Mouse (Mus musculus) NIH3T3 (cell line): ENCODE data around the gene Rrh.

Experiments used
- DNase-seq: peaks from one replicate; pipeline ENCODE4 v3.0.0-alpha.2; 2012; ENCODE audit warnings: low read depth

Rrh gene

DNA sequence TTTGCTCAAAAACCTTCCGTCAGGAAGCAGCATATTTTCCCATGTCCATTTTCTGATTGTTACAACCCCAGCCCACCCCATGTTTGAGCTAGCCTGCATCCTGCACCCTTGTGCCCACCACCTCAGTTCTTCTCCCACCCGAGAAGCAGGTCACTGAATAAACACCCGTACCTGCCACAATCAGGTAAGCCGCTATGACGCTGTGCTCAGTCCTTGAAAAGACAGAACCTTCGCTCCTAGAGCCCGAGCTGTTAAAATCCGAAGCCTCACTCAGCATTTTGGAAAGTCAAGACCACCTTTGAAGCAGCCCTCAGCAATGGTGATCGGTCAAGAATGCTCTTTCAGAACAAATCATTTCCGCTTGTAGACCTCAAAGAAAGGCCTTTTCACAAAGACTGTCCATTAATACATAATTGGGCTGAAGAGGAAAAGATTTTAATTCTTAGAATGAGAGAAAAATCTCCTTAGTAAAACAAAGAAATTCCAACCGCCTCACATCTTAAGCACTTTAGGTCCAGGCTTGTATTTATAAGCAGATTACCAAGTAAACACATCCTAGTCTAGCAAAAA is at the start of gene Rrh:
Rrh (minus strand) TSS at position 382 of the 570 bp plus-strand sequence.
- no peak for DNase-seq

DNA sequence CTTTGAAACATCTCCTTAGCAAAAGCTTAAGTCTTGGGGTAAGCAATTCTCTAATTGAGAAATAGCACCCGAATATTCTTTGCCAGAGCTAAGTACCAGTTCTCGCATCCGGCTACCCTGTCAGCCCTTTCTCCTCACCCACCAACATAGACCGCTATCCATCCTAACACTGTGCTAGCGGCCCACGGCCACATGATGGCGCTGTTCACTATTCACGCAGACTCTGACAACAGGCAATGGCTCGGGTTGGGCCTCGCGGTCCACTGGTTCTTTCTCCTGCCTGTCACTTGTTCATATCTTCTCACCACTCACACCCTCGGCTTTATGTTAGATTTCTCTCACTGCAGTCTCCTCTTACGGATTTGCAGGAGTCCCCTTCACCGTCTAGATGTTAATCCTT is 41.3 kb upstream of the Rrh start:
- peak; percentile 41 for DNase-seq

DNA sequence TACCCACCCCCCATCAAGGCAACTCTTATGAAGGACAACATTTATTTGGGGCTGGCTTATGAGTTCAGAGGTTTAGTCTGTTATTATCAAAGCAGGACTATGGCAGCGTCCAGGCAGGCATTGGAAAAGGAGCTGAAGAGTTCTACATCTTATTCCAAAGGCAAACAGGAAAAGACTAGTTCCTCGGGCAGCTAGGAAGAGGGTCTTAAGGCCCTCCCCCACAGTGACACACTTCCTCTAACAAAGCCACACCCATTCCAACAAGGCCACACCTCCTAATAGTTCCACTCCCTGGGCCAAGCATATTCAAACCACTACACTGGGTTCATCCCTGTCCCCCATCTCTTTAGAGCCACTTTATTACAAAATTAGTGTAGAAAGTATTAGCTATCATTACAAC is 40.2 kb upstream of the Rrh start:
- no peak for DNase-seq

DNA sequence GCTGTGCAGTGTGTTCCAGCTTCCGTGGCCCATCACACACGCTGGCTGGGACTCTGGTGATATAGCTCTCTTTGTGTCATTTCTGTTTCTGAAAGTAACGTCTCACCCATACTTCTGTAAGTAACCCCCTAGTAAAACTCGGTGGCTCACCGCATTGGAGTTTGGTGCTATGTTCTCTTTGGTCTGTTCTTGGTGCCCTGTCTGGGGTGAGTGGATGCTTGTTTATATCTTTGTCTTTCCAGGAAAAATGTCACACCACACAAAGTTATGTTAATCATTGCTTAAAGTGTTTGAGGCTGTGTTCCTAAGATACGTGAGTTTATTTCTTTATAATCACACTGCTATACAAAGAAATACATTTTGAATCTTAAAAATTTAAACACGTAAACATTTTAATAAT is 24.5 kb upstream of the Rrh start:
- no peak for DNase-seq

DNA sequence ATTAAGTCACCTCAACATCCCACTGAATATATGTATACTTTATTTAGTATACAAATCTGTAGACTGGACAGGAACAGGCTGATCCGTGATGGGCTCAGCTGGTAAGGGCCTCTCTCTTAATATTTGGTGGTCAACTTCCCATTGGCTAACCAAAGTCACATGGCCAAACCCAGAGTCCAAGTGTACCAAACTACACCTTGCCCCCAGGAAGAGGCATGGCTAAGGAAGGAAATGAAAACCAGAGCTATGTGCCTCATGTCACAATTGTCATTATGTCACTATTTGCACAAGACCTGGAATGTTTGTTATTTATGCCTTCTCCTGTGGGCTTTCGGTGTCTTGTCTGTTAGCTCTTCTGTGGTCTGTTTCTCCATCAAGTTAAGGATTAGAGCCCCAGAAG is 23.5 kb upstream of the Rrh start:
- DNase-seq, result no peak

DNA sequence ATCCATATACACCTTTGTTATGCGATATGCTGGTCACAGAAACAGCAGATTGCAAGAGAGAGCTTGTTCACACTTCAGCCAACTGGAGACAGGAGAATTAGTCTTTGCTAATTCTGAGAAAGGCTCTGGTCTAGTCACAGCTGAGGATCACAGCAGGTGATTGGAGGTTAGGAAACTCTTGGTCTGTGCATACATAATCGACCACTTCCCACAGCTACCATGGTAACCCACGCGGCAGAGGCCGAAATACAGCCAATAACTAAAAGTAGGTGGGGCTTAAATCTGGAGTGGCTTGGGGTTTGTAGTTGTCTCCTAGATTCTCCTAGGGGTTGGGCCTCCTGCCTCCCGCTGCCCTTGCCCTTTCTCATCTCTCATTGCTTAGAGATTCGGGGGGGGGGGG is 15.6 kb upstream of the Rrh start:
- no peak for DNase-seq

DNA sequence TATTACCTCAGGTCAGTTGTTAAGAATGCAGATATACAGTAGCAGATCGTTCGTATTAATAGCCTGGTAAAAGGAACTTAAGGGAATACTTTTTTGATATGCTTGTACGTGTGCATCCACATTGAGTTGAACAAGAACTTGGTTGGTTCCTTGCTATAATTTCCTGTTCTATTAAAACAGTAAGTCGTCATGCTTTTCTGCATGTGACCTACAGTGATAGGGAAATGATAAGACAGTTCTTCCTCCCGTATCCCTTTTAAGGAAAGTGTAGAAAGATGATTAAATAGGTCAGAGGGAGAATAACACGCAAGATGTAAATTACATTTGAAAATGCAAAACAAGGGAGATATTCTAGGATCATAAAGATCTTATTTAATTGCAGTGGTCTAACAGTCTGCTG is 14.6 kb upstream of the Rrh start:
- DNase-seq, result no peak

DNA sequence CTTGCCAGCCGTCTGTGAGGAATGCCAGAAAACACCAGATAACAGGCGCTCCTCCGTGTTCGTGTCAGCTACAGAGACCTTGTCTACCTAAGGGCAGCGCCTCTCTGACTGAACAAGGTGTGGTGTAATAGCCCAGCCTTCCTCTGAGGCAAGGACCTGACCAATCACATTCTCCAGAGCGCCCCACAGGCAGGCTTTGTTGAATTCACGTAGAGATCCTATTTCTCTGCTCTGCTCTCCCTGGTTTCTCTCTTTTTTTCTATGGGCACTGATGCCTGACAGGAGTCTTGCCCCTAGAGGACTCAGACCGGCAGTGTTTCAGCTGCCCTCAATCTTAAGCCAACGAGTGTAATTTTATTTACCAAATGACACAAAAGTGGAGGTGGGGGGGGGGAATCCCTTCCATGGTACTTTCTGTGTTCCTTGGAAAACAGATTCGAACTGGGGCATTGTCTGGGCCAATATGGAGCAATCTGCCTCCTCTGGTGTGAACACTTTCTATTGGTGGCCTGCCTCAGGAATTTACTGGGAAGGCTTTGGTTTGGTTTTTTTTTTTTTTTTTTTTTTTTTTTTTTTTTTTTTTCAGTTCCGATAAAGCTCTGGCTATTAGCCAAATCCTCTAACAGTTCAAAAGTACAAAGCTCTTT is 13.8 kb upstream of the Rrh start:
- DNase-seq, result no peak

DNA sequence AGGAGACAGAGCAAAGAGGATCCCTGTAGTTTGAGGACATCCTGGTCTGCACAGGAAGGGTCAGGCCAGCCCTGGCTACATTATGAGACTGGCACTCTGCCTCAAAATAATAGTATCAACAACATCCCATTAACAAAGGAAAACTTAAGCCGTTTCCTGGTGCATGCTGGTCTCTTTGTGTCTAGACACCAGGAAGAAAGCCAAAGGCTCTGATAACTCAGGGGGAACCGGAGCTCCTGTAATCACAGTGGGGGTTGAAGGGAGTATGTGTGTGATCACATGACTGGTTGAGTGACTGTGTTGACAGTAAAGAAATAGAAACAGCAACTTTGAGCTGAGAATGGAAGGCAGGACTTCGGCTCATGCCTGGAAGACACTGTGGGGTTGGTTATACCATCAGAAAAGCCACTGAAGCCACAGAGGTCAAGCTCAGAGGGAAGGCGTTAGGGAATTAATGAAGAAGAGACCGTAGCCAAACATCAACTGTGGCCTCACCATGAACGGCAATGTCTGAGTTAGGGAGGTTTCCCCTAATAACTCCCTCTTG is 13.1 kb upstream of the Rrh start, which contains the start of gene Cfi:
Cfi (plus strand) TSS at position 497 of the 547 bp plus-strand sequence.
- no peak for DNase-seq

DNA sequence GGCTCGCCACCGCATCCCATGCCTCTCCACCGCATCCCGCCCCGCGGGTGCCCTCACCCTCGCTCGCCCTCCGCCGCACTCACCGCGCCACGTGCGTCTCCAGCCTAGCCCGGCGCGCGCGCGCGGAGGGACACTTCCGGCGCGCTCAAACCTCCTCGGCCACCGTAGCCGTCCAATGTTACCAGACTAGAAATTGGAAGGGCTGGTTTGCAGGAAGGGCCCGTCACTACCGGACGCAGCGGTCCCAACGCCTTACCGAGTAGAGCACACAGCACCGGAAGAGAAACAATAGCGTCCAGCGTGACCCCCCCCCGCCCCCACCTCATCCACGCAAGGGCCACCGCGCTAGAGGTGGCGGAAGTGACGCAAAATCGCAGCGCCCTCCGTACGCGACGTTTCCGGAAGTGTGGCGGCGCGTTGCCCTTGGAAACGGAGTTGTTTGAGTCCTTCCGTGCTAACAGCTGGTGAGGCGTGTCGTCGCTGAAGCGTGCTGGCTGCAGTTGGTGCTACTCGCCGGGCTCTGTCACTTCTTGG is 8.7 kb upstream of the Rrh start, which contains the start of gene Gar1:
Gar1 (minus strand) TSS at position 362 of the 534 bp plus-strand sequence.
- peak; percentile 98 for DNase-seq

DNA sequence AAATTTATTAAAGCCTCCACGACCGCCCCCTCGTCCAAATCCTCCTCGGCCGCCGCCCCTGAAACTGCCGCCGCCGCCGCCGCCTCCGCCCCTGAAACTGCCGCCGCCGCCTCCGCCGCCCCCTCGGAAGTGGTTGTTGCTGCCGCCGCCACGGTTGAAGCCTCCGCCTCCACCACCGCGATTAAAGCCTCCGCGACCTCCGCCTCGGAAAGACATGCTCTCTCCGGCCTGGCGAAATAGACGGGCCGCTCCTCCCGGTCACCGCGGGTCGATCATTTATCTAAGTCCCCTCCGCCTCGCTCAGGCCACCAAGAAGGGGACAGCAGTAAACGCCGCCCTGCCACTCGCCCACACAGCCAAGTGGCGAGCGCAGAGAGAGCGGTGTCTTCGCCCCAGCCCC is 8.2 kb upstream of the Rrh start:
- DNase-seq, result peak; percentile 44

DNA sequence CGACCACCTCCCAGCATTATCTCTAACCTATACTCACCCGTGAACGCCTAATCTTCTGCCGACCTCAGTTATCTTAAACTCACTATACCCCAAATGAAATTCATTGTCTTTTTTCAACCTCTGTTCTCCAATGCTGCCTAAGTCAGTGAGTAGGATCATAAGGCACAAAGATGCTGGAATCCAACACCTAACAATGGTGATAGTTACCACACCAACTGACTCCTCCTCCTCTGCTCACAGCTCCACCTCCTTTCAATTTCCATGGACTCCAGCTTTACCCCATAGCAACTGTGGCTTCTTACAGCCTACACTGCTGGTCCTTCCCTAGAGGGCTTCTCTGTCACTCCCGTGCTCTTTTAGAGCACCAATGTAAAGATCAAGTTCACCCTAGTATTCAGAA is 5.3 kb upstream of the Rrh start:
- no peak for DNase-seq

DNA sequence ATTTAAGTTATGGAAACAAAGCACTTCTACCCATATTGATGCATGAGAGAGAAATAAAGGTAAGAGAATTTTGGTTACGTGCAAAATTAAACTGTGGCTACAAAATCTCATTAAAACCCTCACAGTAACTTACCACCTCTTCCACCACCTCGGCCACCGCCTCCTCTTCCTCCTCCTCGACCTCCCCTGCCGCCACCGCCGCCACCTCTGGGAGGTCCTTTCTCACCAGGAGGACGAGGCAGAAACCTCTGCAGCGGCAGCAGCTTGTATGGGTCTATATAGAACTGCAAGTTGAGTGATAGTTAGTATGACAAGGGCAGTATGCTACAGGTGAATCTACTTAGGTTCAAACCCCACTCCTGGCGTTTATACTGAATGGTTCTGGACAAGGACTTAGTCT is 4.3 kb upstream of the Rrh start:
- no peak for DNase-seq

DNA sequence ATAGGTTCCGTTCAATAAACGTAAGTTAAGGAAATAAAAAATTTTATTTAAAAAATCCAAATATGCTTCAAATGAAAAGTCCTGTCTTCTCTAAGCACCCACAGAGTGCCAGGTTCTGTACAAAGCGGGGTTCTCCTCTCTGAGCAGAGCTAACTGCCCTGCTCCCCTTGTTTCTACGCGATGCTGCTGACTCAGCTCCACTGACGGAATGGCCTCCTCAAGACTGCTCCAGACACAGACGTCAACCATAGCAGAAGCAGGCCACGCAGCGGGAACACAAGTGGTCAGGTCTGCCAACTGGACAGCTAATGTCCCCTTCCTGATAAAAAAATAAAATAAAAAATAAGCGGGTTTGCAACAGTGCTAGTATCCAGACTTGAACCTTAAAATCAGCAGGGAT is 2.5 kb upstream of the Rrh start:
- DNase-seq, result no peak

DNA sequence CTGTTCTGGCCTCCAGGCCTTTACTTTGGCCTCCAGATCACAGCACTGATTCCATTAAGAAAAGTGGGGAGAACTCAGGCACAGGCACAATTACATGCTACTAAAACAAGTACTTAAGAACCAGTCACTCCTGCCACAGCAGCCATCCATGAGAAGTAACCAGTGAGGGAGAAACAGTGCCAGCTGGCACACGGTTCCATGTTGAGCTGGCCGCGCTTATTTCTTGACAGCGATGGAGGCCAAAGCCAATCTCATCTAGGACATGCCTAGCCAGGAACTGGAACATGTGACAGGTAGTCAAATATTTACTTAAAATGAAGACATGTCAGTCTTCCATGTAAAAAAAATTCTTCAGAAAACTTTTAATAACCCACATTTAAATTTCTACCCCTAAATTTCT is 1.8 kb upstream of the Rrh start:
- DNase-seq, result no peak

DNA sequence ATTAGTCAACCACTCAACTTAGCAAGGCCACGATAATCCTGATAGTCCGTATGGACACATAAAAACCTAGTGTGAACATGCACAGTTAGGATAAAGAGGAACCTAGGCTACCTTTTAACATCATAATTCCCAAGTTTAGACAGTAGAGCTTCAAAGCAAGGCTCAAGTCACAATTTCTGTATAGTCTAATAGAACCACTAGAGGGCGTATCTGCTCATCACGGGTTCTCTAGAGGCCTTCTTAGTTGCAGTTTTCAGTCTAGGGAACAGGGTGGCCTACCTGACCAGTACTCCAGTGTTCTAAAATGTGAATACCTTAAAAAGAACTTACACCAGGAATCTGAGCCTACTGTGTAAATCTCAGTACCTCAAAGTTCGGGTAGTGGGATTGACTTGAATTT is 906 bp upstream of the Rrh start:
- DNase-seq, result peak; percentile 79

DNA sequence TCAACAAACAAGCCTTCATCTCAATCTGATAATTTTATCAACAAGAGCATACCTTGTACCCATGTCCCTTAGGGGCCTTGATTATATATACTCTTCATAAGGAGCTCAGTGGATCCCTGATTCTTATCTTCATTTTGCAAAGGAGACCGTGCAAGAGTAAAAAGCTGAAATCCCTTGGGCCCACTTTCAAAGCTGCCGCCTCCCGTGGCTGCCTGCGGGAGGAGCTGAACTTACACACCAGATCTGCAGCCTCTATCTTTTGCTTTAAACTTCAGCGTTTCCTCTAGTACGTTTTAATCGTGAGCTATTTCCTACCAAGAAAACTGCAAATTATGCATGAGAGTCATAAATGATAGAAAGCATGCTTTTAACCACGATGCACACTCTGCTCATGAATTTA is 651 bp downstream of the Rrh start:
- DNase-seq, result no peak

DNA sequence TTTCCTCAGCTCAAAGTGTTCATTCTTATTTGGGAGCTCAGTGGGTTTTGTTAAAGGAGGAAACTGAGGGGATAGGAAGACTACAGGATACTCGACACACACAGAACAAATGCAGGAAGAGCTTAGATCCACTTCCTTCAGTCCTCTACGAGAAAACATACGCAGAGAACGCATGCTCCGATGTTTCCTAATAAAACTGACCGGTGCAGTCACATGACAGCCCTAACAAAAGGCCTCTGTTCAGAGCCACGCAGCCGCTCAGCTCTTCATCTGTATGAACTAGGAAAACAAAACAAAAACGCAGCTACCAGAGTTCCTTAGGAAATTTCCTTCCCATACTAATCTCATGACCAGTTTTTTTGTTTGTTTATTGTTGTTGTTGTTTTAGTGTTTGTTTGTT is 1.5 kb downstream of the Rrh start:
- no peak for DNase-seq

DNA sequence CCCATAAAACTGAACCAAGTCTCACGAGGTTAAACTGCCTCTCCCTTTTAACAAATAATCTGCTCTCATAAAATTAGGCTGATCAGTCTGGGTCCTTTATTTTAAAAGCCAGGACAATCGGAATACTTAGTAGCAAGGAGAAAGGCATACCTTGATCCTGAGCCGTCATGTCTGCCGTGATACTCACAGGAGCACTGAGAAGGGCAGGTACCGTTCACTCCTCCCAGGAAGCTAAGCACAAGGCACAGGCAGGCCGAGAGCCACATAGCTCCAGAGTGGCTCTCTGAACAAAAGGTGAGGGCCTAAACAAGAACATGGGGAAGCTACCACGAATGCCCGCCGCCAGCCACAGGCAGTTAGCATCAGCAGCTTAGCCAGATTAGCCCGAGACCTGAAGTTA is 18.6 kb downstream of the Rrh start, which contains the start of gene Lrit3:
Lrit3 (minus strand) TSS at position 266 of the 400 bp plus-strand sequence.
- no peak for DNase-seq

DNA sequence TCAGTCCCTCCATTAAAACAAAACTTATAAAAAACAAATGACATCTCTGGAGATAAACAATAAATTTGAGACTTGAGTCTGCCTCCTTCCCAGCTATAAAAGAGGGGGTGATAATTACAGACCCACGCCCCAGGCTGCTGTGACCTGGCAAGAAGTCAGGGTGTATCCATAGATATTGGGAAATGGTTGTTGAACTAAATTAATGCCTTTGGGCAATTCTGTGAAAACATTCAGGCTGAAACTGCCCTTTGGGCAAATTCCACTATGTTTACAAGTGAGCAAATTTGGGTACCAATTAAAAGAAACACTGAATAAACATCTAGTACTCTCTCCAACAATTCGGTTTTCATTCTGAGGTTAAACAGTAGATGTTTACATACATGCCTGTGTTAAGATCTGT is 23.4 kb downstream of the Rrh start:
- no peak for DNase-seq

DNA sequence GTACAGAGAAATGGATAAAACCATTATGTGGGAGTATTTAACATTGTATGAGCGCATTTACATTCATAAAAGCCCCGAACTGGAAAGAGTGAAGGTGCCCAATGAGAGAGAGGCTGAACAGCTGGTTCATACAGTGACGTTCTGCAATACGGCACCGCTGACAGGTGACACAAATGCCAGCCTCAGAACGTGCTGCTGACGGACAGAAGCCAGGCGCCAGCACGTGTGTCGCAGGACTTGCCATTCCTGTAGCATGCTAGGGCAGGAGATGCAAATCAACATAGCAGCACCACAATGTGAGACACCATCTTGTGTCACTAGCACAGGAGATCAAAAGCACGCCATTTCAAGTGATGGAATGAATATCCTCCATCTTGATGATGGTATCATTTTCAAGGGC is 23.8 kb downstream of the Rrh start:
- DNase-seq, result no peak

DNA sequence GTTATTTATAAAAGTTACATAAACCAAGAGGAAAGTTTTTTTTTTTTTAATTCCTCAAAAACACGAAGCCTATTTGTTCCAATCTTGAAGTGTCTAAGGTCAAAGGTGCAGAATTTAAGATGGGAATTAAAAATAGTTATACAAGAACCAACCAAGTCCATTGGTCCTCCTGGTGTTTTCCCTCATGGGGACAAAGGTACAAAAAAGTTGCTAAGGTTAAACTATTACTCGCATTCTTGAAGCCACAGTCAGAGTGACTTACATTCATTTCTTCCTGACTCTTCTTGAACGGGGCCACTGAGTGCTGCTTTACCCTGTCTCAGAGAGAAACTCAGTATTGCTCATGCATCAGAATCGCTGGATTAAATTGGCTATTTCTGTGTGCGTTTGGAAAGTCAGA is 25.0 kb downstream of the Rrh start:
- no peak for DNase-seq

DNA sequence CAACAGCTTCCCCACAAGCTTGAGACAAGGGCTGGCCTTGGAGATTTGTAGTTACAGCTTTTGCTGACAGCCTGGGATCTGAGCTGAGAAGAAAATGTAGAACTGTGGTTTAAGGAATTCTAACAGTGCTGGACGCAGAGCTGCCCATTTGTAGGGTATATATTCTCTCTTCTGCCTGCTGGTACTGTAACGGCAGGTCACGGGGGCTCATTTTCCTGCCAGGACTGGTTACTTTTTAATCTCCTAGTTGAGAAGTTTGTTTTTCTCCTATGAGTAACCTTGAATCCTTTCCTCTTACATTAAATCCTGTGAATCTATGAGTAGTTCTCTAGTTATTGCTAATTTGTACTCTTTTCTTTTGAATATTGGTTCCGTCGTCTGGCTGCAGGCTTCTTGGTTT is 28.6 kb downstream of the Rrh start:
- DNase-seq, result no peak

DNA sequence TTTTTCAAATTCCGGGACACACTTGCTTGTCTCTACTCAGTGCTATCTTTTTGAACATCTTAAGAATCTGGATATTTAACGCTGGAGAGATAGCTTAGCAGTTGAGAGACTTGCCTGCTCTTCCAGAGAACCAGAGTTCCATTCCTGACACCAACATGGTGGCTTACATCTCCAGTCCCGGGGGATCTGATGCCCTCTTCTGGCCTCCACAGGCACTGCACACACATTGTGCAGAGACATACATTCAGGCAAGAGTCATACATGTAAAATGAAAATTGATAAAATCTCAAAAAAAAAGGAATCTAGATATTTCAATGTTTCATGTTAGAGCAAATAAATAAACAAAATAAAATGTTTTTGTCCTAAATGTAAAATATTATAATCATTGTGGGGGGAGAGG is 39.6 kb downstream of the Rrh start:
- DNase-seq, result no peak
